Mouse (Mus musculus) c-Kit-positive CD71-positive TER-119-positive erythroid progenitor cells, embryonic 14.5 days (primary cell): ENCODE data around the gene Tmem259.

Source experiments
- DNase-seq: peaks from one replicate; pipeline ENCODE4 v3.0.0-alpha.2; 2013; ENCODE audit warnings: low spot score

Gene Tmem259

DNA sequence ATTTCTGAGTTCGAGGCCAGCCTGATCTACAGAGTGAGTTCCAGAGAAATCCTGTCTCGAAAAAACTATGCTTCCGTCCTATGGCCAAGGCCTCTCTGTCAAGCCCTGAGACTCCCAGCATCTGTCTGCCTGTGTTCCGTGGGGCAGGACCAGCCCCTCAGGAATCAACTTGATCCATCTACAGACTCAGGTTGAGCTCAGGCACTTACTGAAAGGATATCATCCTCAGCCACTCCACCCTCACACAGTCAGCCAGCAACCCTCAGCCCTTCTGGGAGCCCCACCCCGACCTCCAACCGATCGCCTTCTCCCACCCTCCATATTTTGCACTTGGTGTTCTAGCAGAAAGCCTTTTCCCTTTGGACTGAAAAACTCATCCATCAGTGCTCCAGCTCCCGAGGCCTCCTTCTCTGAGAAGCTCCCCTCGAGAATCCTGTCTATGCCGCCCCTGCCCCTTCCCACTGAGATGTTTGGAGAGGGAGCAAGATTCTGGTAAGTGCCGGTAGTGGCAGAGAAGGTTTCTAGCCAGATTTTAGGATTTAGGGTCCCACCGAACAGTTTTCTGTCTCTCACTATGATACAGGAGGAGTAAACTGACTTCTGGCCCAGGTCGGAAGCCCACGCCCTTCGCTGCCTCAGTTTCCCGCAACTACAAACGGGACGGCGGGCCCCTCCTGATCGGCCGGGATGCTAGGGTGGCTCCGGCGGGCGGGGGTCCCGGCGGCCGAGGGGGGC is 3.8 kb upstream of the Tmem259 start:
- no peak for DNase-seq

DNA sequence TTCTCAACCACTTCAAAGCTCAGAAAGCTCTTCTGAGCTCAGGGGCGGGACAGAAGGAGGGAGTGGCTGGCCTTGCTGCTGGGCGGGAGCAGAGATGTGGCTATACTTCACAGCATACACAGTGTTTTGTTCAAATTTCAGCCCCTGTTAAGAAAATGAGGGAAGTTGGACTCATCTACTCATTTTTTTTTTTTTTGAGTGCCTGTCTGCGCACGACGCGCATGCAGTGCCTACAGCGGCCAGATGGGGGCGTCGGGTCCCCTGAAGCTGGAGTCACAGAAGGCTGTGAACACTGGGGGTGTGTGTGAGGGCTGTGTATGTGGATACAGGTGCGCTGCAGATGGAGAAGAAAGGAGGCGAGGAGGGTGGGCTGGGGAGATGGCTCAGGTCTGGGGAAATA is 2.8 kb upstream of the Tmem259 start:
- DNase-seq = peak; percentile 77

DNA sequence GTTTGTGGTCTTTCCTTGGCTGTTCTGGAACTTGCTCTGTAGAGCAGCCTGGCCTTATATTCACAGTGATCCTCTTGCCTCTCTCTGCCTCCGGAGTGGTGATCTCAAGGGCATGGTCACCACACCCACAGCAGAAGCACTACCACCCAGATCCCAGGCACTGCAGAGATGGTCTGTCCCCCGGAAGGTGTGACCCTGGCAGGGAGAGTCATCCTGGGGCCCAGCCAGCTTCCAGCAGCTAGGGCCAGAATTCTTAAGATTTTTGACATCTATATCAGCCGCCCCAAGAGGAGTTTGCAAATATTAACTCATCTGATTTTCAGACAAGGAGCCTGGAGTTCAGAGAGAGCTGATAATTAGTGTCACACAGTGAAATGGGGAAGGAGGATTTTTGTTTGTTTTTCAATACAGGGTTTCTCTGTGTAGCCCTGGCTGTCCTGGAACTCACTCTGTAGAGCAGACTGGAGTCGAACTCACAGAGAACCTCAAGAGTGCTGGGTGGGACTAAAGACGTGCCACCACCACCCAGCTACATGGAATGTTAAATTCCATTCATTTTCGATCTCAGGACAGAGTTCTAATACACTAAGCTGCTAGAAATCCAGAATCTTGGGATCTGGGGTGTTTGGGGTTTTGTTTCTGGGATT is 2.2 kb upstream of the Tmem259 start:
- DNase-seq = peak; percentile 61

- peak; percentile 75 for DNase-seq
Observed at GRCm38 (mm10) chr10:79985334-79986231, 1.5 kb upstream of the Tmem259 start.

DNA sequence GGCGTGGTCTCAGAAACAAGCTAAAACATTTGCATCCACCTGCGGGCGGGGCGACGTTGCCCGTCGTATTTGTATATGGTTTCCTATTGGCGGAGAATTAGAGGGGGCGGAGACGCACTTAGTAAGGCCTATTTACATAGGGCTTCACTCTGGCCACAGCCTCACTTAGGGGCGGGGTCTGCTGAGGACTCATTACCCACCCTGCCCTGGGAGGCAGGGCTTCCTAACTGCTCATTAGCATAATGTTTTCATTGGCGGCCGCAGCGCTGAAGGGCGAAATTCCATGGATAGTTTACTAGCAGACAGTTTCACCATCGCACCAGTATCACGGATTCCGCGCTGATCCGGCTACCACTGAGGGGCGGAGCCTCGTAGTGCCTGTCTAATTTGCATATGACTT is 741 bp upstream of the Tmem259 start:
- peak; percentile 98 for DNase-seq

DNA sequence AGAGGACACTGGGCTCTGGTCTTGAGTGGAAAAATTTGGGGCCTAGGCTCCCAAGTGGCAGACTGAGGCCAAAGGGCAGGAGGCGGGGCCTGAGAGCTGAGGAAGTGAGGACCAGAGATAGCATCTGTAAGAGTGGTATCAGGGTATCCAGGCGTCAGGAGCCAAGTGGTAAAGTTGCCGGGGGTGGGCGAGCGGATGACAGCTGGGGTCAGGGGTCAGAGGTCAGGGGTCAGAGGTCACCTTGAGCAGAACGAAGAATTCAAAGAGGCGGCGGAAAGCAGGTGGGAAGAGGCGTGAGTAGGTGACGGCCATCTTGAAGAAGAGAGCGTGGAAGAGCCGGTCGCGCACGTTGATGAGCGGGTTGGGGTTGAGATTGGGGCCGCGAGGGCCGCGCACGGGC is 460 bp downstream of the Tmem259 start:
- DNase-seq = peak; percentile 77

- DNase-seq = no peak
Observed at GRCm38 (mm10) chr10:79983205-79983604, 925 bp downstream of the Tmem259 start.

DNA sequence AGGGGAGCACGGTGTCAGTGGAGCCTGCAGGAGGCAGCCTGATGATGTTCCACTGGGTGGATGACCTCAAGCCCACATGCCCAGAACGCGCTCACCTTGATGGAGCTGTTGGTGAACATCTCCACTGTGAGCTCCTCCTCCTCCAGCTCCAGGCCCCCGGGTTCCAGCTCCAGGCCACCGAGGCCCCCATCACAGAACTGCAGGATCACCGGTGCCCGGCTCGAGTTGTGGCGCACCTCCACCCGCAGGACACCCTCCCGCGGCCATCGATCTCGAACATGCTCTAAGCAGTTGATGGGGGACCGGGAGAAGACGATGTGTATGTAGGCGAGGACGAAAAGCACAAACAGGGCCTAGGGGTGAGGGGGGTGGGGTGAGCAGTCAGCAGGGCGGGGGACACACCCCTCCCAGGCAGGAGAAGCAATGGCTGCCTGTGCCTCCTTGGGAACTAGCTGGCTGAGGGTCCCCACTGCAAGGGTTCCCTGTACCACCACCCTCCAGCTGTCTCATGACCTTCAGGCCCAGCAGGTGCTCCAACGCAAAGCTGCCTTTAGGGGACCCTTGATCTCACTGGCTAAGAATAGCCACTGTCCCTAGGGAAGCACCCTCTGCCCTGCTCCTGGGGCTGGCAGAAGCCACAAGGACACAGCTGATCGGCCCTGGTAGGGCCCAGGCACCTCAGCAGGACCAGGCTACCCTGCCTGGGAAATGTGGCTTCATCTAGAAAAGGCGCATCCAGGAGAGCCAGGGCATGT is 4.6 kb downstream of the Tmem259 start:
- no peak for DNase-seq

DNA sequence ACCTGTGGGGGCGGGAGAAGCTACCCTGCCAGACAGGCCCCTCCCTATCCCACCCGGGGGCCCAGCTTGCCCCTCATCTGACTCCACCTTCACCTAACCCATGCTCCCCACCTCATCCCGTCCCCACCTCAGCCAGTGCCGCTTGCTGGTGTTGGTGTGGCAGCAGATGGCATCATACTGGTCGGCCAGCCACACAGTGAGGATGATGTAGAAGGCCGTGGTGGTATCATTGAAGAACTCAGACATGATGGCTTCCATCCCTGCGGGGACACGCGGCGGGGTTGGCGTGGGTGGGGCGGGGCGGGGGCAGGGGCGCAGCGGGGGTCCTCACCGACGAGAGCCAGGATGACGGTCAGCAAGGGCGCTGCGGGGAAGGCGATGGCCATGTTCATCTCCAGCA is 6.1 kb downstream of the Tmem259 start:
- DNase-seq = no peak

GRCm38 (mm10) chr10:79977324-79977723 is 6.8 kb downstream of the Tmem259 start:
- no peak for DNase-seq

GRCm38 (mm10) chr10:79976722-79977107 is 7.4 kb downstream of the Tmem259 start:
- DNase-seq = no peak

DNA sequence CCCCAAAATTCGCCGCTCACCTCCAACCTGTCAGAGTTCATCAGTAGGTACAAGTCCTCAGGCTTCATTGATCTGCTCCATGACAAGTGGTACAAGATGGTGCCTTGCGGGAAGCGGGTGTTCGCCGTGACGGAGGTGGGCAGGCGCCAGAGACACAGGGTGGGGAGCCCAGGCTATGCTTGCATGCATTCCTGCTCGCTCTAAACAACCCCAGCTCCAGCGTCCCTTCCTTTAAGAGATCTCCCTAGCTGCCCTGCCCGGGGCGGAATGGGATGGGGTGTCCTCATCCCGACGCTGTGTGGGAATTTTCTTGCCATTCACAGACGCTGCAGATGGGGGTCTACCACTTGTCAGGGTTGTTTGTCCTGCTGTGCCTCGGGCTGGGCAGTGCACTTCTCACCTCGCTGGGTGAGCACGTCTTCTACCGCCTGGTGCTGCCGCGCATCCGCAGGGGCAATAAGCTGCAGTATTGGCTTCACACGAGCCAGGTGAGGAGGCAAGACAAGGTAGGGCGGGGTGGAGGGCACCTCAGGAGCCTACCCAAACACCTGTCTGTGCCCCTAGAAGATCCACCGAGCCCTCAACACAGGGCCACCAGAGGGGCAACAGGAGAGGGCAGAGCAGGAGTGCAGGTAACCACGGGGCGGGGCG is 7.9 kb downstream of the Tmem259 start:
- DNase-seq = no peak

- no peak for DNase-seq
Observed at GRCm38 (mm10) chr10:79974668-79975067, 9.5 kb downstream of the Tmem259 start.

DNA sequence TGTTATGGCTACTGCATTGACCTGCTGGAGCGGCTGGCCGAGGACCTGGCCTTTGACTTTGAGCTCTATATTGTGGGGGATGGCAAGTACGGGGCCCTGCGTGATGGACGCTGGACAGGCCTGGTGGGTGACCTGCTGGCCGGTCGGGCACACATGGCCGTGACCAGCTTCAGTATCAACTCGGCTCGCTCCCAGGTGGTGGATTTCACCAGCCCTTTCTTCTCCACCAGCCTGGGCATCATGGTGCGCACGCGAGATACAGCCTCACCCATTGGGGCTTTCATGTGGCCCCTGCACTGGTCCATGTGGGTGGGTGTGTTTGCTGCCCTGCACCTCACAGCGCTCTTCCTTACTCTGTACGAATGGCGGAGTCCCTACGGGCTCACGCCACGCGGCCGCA is 10.0 kb downstream of the Tmem259 start:
- no peak for DNase-seq

GRCm38 (mm10) chr10:79972831-79973230 is 11.3 kb downstream of the Tmem259 start:
- DNase-seq = no peak

DNA sequence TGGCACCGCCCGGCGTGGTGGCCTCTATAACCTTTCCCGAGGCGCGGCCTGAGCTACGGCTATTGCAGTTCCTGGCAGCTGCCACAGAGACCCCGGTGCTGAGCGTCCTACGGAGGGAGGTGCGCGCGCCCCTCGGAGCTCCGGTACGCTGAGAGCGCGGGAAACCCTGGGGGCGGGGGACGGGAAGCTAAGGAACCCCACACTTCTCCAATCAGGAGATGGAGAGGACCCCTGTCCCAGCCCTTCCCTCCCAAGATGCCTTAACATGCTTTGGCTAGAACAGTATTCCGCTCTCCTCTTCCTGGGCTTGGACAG is 13.0 kb downstream of the Tmem259 start:
- no peak for DNase-seq

DNA sequence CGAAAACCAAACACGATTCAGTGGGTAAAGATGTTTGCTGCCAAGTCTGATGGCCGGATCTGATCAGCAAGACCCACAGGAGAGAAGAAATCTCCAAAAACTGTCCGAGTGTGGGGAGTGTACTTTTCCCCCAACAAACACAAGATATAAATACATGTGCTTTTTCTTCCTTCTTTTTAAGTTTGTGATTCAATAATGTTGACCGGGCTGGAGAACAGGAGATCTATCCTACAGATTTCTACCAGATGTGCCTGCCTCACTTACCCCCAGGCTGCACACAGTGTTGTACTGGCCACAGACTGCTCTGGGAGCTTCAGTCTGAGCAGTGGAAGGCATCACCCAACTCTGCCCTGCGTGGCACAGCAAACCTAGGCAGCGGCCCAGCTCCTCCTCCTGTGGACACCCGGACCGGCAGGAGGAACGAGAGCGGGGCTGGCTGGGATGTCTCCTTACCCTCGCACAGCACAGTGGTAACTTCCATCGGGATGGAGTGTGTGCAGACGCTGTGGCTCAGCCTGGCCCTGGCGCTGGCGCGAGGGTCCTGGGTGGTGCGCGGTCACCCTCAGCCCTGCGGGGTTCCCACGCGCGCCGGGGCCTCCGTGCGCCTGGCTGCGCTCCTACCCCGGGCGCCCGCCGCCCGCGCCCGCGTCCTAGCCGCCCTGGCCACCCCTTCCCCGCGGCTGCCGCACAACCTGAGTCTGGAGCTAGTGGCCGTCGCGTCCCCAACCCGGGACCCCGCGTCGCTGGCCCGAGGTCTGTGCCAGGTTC is 13.5 kb downstream of the Tmem259 start, which contains the start of gene Grin3b:
TSS of gene Grin3b (plus strand) at position 301 of the 768 bp plus-strand sequence.
- no peak for DNase-seq

- DNase-seq = no peak
Observed at GRCm38 (mm10) chr10:79969124-79969568, 15.0 kb downstream of the Tmem259 start.

DNA sequence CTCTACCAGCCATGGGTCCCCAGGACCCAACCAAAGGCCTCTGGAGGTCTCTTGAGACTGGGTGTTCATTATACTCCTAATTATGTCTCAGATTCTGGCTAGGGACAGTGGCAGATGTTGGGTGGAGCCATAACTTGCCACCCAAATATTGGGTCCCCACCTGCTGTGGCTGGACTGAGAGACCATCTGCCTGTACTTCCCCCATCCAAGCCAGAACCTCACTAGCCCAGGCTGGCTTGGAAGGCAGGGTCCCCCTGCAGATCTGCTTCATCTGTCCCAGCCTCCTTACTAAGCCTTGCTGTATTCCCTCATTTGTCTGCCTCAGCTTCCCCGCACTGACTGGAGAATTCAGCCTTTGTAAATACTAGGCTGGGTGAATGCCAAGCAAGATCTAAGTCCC is 15.9 kb downstream of the Tmem259 start:
- DNase-seq = no peak

GRCm38 (mm10) chr10:79966886-79967400 is 17.2 kb downstream of the Tmem259 start:
- no peak for DNase-seq

- DNase-seq = no peak
Observed at GRCm38 (mm10) chr10:79965325-79965724, 18.8 kb downstream of the Tmem259 start.
